Mouse (Mus musculus) ES-E14 (cell line): ENCODE data around the gene Ccdc84. TPM values are rescaled to one million over a fixed set of nuclear protein-coding genes. Genes with fewer than 3 reads are reported as not detected.
"Not testable (repeated sequence)": the region's sequence is repeated elsewhere in the genome, so short reads cannot be mapped to it uniquely, and the experiment has no call there.

ENCODE experiments used
- DNase-seq: peaks from one replicate; pipeline ENCODE4 v3.0.0-alpha.2; 2013; ENCODE audit warnings: low read depth, low spot score
- H3K27ac ChIP-seq: 2 replicates; pipeline ENCODE4 v1.5.1; 2012; ENCODE audit warnings: low read depth, mild to moderate bottlenecking, low read length, moderate library complexity, mixed read lengths; ENCODE audit not compliant: poor library complexity, insufficient read depth, severe bottlenecking
- H3K36me3 ChIP-seq: 2 replicates; pipeline ENCODE4 v1.6.1; 2012; ENCODE audit warnings: mild to moderate bottlenecking, low read length, moderate library complexity, mixed read lengths; ENCODE audit not compliant: control insufficient read depth, poor library complexity, insufficient read depth, severe bottlenecking
- H3K4me1 ChIP-seq, 2 experiments: fragments of 150-350 bp in 1 of 2; sonication (generic) in 1 of 2; 2 replicates each; pipeline ENCODE4 v1.6.1; 2012; ENCODE audit warnings: low read length in 2 of 2, mild to moderate bottlenecking in 1 of 2, mixed read lengths in 1 of 2; ENCODE audit not compliant: control insufficient read depth in 2 of 2, insufficient read depth in 2 of 2, poor library complexity in 1 of 2
- H3K4me3 ChIP-seq, 2 experiments: fragments of 150-350 bp in 1 of 2; sonication (generic) in 1 of 2; 2 replicates each; pipeline ENCODE4 v1.5.1; 2012; ENCODE audit warnings: low read length in 2 of 2, low read depth in 1 of 2, mild to moderate bottlenecking in 1 of 2, mixed read lengths in 1 of 2; ENCODE audit not compliant: insufficient read depth in 1 of 2, poor library complexity in 1 of 2, severe bottlenecking in 1 of 2
- H3K9ac ChIP-seq: 2 replicates; pipeline ENCODE4 v1.6.1; 2012; ENCODE audit warnings: low read depth, mild to moderate bottlenecking, low read length, mixed read lengths; ENCODE audit not compliant: poor library complexity, insufficient read depth, severe bottlenecking
- H3K9me3 ChIP-seq: fragments of 150-350 bp; sonication (generic); 2 replicates; pipeline ENCODE4 v1.6.1; 2012; ENCODE audit warnings: low read depth, mild to moderate bottlenecking, low read length; ENCODE audit not compliant: control insufficient read depth, insufficient read depth
- CHD2 ChIP-seq: IDR thresholded peaks from 2 replicates; pipeline ENCODE4 v1.6.1; 2014; ENCODE audit warnings: mild to moderate bottlenecking, low read depth, low read length, inconsistent platforms
- HCFC1 ChIP-seq: IDR thresholded peaks from 2 replicates; pipeline ENCODE4 v1.6.1; 2012; ENCODE audit warnings: low read length, inconsistent platforms, borderline replicate concordance; ENCODE audit not compliant: insufficient read depth
- MAFK ChIP-seq: IDR thresholded peaks from 2 replicates; pipeline ENCODE4 v1.6.1; 2014; ENCODE audit warnings: mild to moderate bottlenecking, low read depth, low read length, inconsistent platforms; ENCODE audit not compliant: insufficient read depth
- ZC3H11A ChIP-seq: IDR thresholded peaks from 2 replicates; pipeline ENCODE4 v1.6.1; 2012; ENCODE audit warnings: low read depth, mild to moderate bottlenecking, inconsistent platforms, low read length, borderline replicate concordance
- ZNF384 ChIP-seq: IDR thresholded peaks from 2 replicates; pipeline ENCODE4 v1.6.1; 2012; ENCODE audit warnings: low read depth, low read length, inconsistent platforms
- in situ Hi-C, 2 experiments: fragments of 600-800 bp; cut with MboI; formaldehyde crosslinking; loops; one replicate each; pipeline ENCODE4 v1.15.1; 2025; ENCODE audit warnings: low sequenced_read_pairs in 2 of 2, inconsistent platforms in 1 of 2; ENCODE audit not compliant: unreplicated experiment in 2 of 2
- total RNA-seq: library from RNA; depleted of rRNA; stranded (reverse); fragments of 300-350 nt; gene quantifications from 2 replicates; pipeline ENCODE4 v1.2.3, GENCODE M21; 2012

Ccdc84 gene
- total RNA-seq, 1 experiment, result 38.3 TPM

GRCm38 (mm10) chr9:44379054-44379834 lies 39.1 kb downstream of the Ccdc84 start, which contains the start of gene Hyou1:
Hyou1 (plus strand) TSS chr9:44379490.
- peak within 1 kb of the TSS; percentile 88 to 93 for H3K4me3 ChIP-seq
- in situ Hi-C loops, result no loop called here
- peak within 1 kb of the TSS; percentile 94 for H3K9ac ChIP-seq
- TF ChIP-seq HCFC1, result 0 out of 2 replicates have a peak, but pooled peaks have one; percentile 35
- TF ChIP-seq CHD2, result peak; percentile 92
- TF ChIP-seq MAFK, result no peak
- H3K36me3 ChIP-seq, result peaks cover 25% of the 10 kb centered on the region
- DNase-seq, result peak; percentile 94
- H3K4me1 ChIP-seq, result peaks cover 6 to 7% of the 10 kb centered on the region in 2 experiments; a peak in 2 of 4 replicates
- peak within 1 kb of the TSS; percentile 80 for H3K27ac ChIP-seq
- H3K9me3 ChIP-seq, result no peaks in the 10 kb centered on the region

GRCm38 (mm10) chr9:44378153-44378730 lies 40.1 kb downstream of the Ccdc84 start:
- Histone ChIP-seq H3K4me3 (peak overlapping the region; percentile 68 to 86), H3K36me3 (peaks cover 19% of the 10 kb centered on the region), H3K9ac (peak overlapping the region; percentile 94), H3K4me1 (peaks cover 3 to 7% of the 10 kb centered on the region in 2 experiments; a peak in 2 of 4 replicates), H3K9me3 (no peaks in the 10 kb centered on the region), H3K27ac (no peak overlapping the region)
- no peak for DNase-seq
- TF ChIP-seq ZC3H11A (no peak), MAFK (no peak), HCFC1 (no peak), ZNF384 (no peak), CHD2 (no peak)
- in situ Hi-C loops, result no loop called here

GRCm38 (mm10) chr9:44377335-44377734 lies 41.0 kb downstream of the Ccdc84 start:
- H3K36me3 ChIP-seq, result peaks cover 17% of the 10 kb centered on the region
- H3K4me3 ChIP-seq, in situ Hi-C loops, H3K27ac ChIP-seq, H3K9ac ChIP-seq, H3K9me3 ChIP-seq, DNase-seq, H3K4me1 ChIP-seq: not testable (repeated sequence)

- H3K4me1 ChIP-seq, result peaks cover 3 to 7% of the 10 kb centered on the region in 2 experiments; a peak in 2 of 4 replicates
- H3K9me3 ChIP-seq, result no peaks in the 10 kb centered on the region
- TF ChIP-seq CHD2 (no peak), ZNF384 (no peak), MAFK (no peak), HCFC1 (no peak), ZC3H11A (no peak)
- no peak overlapping the region for H3K9ac ChIP-seq
- DNase-seq, result no peak
- H3K36me3 ChIP-seq, result peaks cover 6% of the 10 kb centered on the region
- no peak overlapping the region for H3K27ac ChIP-seq
- in situ Hi-C loops, result no loop called here
- no peak overlapping the region for H3K4me3 ChIP-seq
These were observed 42.2 kb downstream of the Ccdc84 start for GRCm38 (mm10) chr9:44376141-44376540.
